Mouse (Mus musculus) gastrocnemius, adult 18-20 months (tissue): ENCODE results near the gene Srp72. TPM values are rescaled to one million over a fixed set of nuclear protein-coding genes. Genes with fewer than 3 reads are reported as not detected.

Experiments used
- DNase-seq: peaks from one replicate; pipeline ENCODE4 v3.0.0; 2021; ENCODE audit warnings: low spot score
- long read RNA-seq, 2 experiments: library from polyadenylated mRNA; stranded (forward); transcript quantifications; one replicate each; pipeline ENCODE4 v2.0.0; 2021
- total RNA-seq, 2 experiments: library from RNA; stranded (reverse); gene quantifications; 2 replicates each; pipeline ENCODE4 v1.2.3; 2021

The Srp72 gene
- total RNA-seq: 10 to 100 TPM; 42.6 to 50.3 TPM
- long read RNA-seq, experiment 1, transcript Srp72-201 (19 exons, 3,625 nt): major isoform, 13 of 19 reads
- long read RNA-seq, experiment 1, partial matches to known transcripts: 1 of 19 reads
- long read RNA-seq, experiment 1, other reads (novel, unspliced or antisense): 4 of 19 reads
- long read RNA-seq, experiment 2, partial matches to known transcripts: 1 of 10 reads
- long read RNA-seq, experiment 2, other reads (novel, unspliced or antisense): 3 of 10 reads

- peak; percentile 83 for DNase-seq
These were observed at the start of gene Srp72 for GRCm38 (mm10) chr5:76974554-76975285. Srp72 (plus strand) TSS chr5:76974683.

DNA sequence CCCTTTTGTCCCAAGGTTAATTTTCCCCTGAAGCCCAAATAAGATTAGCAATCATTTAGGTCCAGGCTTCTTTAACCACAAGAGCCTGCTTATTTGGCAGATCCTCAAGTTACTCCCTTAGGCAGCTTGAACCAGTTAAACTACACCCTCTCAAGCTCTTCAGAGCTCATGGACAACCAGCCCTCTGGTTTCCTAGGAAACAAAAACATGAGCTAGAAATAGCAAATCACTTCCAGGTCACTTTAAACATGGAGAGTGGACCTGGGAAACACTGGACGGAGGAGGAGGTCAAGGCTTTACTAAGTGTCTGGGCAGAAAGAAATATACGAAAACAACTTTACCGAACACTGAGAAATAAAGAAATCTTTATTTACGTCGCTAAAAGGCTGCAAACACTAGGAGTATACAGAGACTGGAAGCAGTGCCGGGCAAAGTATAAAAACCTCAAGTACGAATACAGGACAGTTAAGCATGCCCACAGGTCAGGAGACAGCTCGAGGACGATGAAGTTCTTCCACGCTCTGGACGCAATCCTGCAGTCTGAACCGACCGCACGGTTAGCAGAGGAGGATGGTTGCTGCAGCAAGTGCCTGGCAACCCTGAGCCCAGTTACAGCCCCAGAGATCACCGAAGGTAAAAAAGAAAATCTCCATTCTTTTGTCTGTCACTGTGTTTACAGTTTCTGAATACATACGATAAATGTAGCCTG lies 46.2 kb upstream of the Srp72 start:
- peak; percentile 60 for DNase-seq

- DNase-seq: no peak
These were observed 45.2 kb upstream of the Srp72 start for GRCm38 (mm10) chr5:76929180-76929877.

DNA sequence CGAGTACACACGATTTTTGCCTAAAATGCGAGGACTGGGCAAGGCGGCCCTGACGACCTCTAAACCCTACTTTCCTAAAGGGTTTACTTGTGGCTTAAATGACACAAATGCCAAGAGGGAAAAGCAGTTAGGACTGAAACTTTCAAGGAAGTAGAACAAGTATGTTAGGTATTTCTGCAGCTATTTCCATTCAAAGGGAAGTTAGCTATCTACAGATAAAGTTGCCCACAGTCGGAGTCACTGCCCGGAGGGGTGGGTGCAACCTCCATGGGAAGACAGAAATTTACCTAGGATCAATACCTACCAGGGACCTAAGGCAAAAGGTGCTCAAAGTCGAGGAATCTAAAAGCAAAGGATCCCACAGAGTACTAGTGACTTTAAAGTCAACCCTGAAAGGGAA lies 34.8 kb upstream of the Srp72 start:
- DNase-seq: no peak

DNA sequence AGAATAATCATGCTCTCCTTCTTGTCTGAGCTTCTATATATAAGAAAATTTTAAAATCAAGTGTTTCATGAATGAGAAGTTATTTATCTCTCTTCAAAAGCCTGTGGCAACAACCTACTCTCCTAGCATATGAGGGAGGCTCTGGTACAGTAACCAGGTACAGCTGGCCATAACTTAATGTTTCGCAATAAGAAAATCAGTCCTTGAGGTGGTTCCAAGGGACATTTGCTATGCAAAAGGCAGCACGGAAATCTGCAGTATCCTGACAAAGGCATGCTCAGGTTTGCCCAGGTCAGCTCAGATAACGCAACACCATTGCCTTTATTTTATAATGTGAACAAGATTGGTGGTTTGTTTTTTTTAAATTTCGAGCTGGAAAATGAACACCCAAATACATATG lies 32.5 kb upstream of the Srp72 start:
- no peak for DNase-seq

DNA sequence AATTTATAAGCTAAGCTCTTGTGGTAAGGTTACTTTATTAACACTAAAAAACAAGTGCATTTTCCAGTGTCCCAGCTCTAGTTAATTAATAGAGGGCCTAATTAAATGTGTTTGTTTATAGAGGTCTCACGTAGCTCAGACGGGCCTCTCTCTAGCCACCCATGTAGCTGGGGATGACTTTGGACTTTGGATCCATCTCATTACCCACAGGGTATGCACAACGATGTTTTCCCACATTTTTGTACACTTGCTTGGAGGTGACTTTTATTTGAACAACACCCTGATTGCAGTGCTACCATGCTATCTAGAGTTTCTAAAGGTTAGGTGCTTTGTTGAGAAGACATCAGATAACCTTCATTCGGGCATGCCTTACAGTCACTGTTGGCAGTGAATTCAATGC lies 32.0 kb upstream of the Srp72 start:
- no peak for DNase-seq

DNA sequence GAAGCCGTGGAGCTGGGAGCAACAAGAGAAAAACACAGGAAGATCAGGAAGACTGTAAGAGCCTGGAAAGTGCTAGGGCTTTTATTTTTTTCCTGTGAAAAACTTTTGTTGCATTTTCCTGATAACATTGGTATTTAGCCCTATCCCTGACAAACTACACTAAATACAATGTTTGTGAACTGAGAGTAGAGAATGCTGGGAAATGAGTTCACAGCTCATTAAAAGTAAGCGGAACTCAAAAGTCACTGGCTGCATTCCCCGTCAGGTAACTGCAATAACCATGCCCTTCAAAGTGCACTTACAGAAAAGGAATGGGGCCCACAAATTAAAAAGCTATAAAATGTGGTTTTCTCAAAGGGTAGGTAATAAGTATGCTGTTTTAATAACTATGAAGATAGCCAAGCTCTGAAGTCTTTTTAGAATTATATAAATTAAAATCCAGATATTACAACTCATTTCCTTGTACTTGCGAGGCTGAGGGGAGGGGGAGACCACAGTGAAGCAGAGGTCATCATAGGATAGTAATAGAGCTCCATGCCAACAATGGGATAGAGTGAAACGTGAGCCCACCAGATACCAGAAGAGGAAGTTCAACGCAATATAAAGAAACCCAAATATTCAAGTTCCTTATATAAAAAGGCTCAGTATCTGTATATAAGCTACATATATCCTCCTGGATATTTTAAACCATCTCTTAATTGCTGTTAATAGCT lies 29.4 kb upstream of the Srp72 start:
- DNase-seq: no peak

DNA sequence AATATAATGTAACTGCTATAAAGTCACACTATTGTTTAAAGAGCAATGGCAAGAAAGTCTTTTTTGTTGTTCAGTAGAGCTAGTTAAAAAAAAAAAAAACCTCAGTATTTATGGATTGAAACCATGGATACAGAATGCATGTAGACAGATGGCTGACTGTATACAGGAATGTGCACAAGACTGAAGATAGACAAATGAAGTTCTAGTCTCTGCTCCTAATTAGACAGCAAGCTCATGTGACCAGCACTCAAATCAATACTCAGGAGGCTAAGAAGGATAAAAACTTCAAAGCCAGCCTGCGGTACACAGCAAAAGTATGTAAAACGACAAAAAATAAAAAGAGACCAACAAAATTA lies 28.8 kb upstream of the Srp72 start:
- no peak for DNase-seq

GRCm38 (mm10) chr5:76947142-76947541 lies 27.3 kb upstream of the Srp72 start:
- DNase-seq: no peak

- DNase-seq: no peak
These were observed 26.7 kb upstream of the Srp72 start for GRCm38 (mm10) chr5:76947758-76948157.

DNA sequence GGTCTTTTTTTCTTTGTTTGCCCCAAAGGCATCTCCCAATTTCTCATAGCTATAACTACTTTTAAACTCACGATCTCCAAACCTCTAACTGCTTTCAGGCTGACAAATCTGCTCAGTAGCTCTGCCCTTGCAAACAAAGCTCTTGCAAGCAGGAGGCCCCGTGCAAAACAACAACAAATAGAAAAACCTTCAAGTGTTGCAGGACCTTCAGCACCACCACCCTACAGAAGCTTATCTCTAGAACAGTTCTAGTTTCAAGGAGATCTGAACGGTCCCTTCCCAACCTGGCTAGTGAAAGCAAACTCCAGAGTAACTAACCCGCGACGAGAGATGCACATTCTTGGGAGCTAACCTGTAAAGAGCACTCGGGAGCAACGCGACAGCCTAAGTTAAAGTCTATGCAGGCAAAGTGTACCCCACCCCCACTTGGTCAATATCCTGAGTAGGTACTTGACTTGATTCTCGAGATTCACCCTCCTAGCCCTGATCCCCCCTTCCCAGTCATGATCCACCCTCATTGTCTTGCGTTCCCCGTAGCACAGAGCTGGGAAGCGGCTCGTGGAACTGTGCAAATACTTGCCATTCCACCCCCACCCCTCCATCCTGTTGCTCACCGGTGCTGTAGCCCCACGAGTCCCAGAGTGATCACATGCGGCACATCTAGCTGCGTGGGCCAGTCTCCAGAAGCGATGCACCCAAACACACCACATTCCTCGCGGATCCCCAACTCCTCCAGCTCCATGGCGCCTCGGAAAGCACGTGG lies 24.0 kb upstream of the Srp72 start:
- DNase-seq: no peak

- DNase-seq: peak; percentile 99
These were observed 23.1 kb upstream of the Srp72 start, which contains the start of the genes Paics and Ppat for GRCm38 (mm10) chr5:76951106-76952027. Paics (plus strand) TSS chr5:76951307. Ppat (minus strand) TSS chr5:76951578.

GRCm38 (mm10) chr5:76952112-76953040 lies 22.1 kb upstream of the Srp72 start:
- DNase-seq: no peak

DNA sequence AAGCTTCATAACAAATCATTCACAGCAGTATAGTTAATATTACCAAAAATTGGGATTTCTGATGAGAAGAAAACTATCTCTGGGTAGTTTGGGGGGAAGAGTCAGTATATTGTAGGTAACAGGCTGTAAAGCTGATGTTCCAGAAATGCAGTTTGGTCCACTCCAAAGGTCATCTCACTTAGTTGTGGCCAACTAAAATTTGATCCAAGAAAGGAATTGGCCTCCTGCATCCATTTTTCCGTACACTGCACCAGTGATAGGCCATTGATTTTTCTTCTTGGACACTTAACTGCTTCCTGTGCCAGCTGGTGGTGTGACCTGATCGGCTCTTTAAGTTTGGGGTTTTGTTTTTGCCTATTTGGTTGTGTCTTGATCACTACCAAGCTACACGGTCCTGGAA lies 20.7 kb upstream of the Srp72 start:
- DNase-seq: no peak

DNA sequence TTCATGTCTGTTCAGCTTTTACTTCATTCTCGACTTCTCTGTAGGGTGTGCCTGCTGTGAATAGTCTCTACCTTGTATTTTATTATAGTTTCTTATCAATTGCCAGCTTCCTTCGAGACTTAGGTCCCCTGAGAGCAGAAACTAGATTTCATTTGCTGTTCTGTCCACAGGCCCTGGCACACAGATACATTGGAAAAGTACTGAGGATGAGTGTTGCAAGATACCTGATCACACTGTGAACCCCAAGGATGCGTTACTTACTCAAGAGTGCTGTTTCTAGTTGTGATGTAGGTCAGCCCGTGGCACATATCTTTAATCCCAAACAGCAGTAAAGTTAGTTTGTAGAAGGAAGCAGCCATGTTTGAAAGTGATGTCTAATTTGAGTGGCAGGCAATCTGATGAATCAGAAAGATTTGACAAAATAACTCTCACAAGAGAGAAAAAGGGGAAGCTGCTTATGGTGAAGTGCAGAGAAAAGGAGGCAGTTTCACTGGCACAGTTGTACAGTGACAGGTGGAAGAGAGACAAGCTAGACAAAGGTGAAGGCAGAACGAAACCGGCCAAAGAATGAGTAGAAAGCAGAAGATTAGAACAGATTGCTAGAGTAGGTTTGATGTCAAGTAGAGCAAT lies 20.1 kb upstream of the Srp72 start:
- no peak for DNase-seq

- no peak for DNase-seq
These were observed 19.0 kb upstream of the Srp72 start for GRCm38 (mm10) chr5:76955474-76955873.

- DNase-seq: no peak
These were observed 16.5 kb upstream of the Srp72 start for GRCm38 (mm10) chr5:76957954-76958353.

GRCm38 (mm10) chr5:76959587-76959986 lies 14.9 kb upstream of the Srp72 start:
- no peak for DNase-seq
